Mouse (Mus musculus) embryo, embryonic 11.5 days (tissue): Measurements from ENCODE around the gene Tex52.

Experiments used
- DNase-seq: peaks from one replicate; pipeline ENCODE4 v3.0.0-alpha.2; 2012; ENCODE audit warnings: low read depth, low spot score

Tex52 gene

GRCm38 (mm10) chr6:128429300-128429699 lies 54.0 kb downstream of the Tex52 start:
- no peak for DNase-seq

DNA sequence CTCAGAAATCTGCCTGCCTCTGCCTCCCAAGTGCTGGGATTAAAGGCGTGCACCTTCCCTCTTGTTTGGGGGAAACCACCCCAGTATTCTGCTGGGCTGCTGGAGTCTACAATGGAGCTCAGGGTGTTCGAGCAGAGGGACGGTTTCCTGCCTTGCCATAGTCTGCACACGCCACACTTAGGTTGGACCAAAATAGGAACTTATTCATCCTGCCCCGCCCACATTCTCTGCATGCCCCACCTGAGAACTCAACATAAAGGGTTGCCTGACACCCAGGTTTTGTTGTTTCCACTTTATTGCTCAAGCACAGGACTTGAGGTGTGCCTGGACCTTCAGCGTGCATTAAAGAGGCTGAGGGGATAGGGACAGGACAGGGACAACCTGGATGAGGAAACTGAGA lies 54.6 kb downstream of the Tex52 start:
- no peak for DNase-seq

DNA sequence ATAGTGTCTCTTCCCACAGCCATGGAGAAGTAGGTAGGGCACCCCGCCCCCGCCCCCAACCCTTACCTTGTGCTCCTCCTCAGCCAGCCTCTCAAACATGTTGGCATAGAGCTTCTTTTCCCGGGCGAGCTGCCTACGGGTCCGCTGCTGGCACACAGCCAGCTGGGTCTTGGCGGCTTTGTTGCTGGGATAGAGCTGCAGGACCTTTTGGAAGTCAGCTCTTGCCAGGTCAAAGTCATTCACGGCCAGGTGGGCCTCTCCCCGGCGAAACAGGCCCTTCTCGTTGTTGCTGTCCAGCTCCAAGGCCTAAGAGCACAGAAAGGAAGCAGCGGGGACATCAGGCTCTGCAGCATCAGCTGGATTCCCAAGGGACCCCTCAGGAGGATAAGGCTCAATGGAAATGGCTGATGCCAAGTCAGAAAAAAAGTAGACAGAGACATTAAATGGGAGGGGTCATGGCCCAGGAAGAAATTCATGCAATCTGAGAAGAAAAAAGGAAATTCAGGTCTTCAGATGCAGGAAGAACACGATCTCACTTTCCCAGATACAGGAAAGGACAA lies 57.2 kb downstream of the Tex52 start:
- no peak for DNase-seq

DNA sequence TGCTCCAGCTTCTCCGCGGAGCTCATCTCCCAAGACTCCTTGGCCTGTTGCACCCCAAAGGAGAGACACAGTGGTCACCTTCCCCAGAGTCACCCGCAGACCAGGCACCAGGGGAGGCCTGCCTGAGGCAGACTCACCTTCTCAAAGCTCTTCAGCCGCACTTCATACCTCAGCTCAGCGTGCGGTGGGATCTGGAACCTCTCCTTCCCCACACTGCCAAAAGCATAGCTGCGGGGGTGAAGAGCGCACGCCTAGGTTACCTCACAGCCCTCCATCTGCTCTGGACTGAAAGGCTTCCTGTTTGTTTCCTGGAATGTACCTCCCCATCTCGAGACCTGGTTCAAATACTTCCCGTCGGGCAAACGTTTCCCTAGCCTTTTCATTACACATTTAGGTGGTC lies 58.3 kb downstream of the Tex52 start:
- DNase-seq, result no peak
